Mouse (Mus musculus) cortical plate, adult 2 months (tissue): ENCODE measurements around the gene Gpr161.

Source experiments
- CTCF ChIP-seq: fragments of 200-500 bp; IDR thresholded peaks from 2 replicates; pipeline ENCODE4 v1.5.1; 2011; ENCODE audit warnings: mild to moderate bottlenecking, control low read depth, low read length; ENCODE audit not compliant: insufficient read depth; ENCODE audit errors: extremely low read depth
- POLR2A ChIP-seq: fragments of 200-500 bp; IDR thresholded peaks from 2 replicates; pipeline ENCODE4 v1.6.1; 2011; ENCODE audit warnings: mild to moderate bottlenecking, low read length, control low read depth; ENCODE audit not compliant: insufficient read depth; ENCODE audit errors: extremely low read depth

DNA sequence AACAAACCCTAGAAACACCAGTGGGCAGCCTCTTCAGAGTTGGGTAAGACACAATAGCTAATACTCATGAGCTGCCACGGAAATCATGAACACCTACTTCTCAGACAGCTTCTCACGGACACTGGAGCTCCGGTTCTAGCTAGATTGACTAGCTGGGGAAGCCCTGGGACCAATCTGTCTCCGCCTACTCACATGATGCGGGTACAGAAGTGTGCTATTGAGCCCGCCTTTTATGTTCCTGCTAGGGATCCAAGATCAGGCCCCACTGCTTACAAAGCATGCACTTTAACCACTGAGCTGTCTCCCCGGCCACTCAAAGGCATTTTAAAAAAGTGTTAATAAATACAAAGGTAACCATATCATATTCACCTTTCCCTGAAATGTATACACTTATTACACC lies 46.5 kb downstream of the Gpr161 start:
- TF ChIP-seq CTCF: no peak
- no peak for TF ChIP-seq POLR2A
